17 mouse cellular contexts compared by ENCODE assay signal in genomic region chr14:20831141-20831910, GRCm38 (mm10). TPM values are rescaled to one million over a fixed set of nuclear protein-coding genes. Genes with fewer than 3 reads are reported as not detected.
DNase-seq lines count a peak whose midpoint lies in the region; ATAC-seq and TF ChIP-seq lines count a peak whose summit lies in the region.
"Had no signal": no experiment of that assay in that cellular context is flagged by ENCODE, and none has a peak within 500 bp of the region (broad histone marks: within the 10 kb centered on the region; RNA-seq: fewer than 3 reads in every experiment).

No protein-coding gene starts in this region.

- DNase-seq in heart, adult 11 months: peak; percentile 96
- no peak for DNase-seq in heart, adult 8-10 months (ENCODE audit: low spot score)
- DNase-seq in left cerebral cortex, adult 2 months (ENCODE audit: extremely low spot score in 1 of 2, low spot score in 2 of 2): no peak
- DNase-seq in left cerebral cortex, postnatal 4 days: no peak
- DNase-seq in brain, adult 2 months (ENCODE audit: low read depth, low spot score): peak; percentile 72
- DNase-seq in skeletal muscle tissue, adult 2 months (ENCODE audit: low read depth, low spot score): peak; percentile 80
- no peak for DNase-seq in ovary, postnatal 36 days (ENCODE audit: low spot score)
- DNase-seq: cerebellum, adult 18-20 months; embryo, embryonic 11 days; layer of hippocampus, adult 9-11 months; lung, postnatal 4 days; thymus, postnatal 4 days had no signal

- no peak overlapping the region for H3K4me3 ChIP-seq in left cerebral cortex, adult 2 months
- H3K4me3 ChIP-seq: heart, embryonic 12.5 days; intestine, embryonic 15.5 days; limb, embryonic 12.5 days; midbrain, embryonic 13.5 days had no signal

- intact Hi-C loops in left cerebral cortex, adult 2 months (cut with DNase I): no loop called here
- intact Hi-C loops in left cerebral cortex, postnatal 4 days (cut with DNase I): no loop called here

- TF ChIP-seq CTCF in left cerebral cortex, adult 2 months (IDR thresholded peaks at IDR 0.05): no peak

- ATAC-seq in activated CD4-positive, CD25-positive, alpha-beta regulatory T cell, adult 4 months: no peak
- ATAC-seq: intestine, embryonic 15.5 days; midbrain, embryonic 13.5 days had no signal

- peak overlapping the region; percentile 72; the same call in 1 of the 2 replicates for H3K27ac ChIP-seq in left cerebral cortex, adult 2 months
- H3K27ac ChIP-seq: intestine, embryonic 15.5 days; limb, embryonic 12.5 days; midbrain, embryonic 13.5 days had no signal

RNA-seq across cellular contexts. Expression of gene Plau, which starts 5.1 kb away (rescaled TPM):
- total RNA-seq in heart, adult 8-10 months (2022): 1 to 10 TPM; 4.9 to 7.7 (median 5.6) TPM
- 1 to 10 TPM; 6.5 to 9.6 TPM for total RNA-seq in left cerebral cortex, adult 2 months (2021)
- total RNA-seq in left cerebral cortex, postnatal 4 days (2021): 1 to 10 TPM; 2.6 to 3.4 TPM
- polyA plus RNA-seq in activated CD4-positive, CD25-positive, alpha-beta regulatory T cell, adult 4 months (2017; shearing (Covaris generic)): not detected

RNA-seq across cellular contexts. Expression of gene Camk2g, which starts 37.4 kb away (rescaled TPM):
- 10 to 100 TPM; 47.2 to 73.5 (median 58.4) TPM for total RNA-seq in heart, adult 8-10 months (2022)
- total RNA-seq in left cerebral cortex, adult 2 months (2021): 100 to 1,000 TPM; 328 to 345 TPM
- 100 to 1,000 TPM; 184 to 193 TPM for total RNA-seq in left cerebral cortex, postnatal 4 days (2021)
- polyA plus RNA-seq in activated CD4-positive, CD25-positive, alpha-beta regulatory T cell, adult 4 months (2017; shearing (Covaris generic)): 10 to 100 TPM; 21.9 to 29.4 TPM

Comparison
In these comparisons a context has a peak if more than half of its experiments do, and no peak if none do; other contexts are left out.
1. DNase-seq: peak in heart, adult 11 months (single experiment), brain, adult 2 months (single experiment) and skeletal muscle tissue, adult 2 months (single experiment); none in heart, adult 8-10 months (single experiment), left cerebral cortex, adult 2 months (0 of 2), left cerebral cortex, postnatal 4 days (single experiment) and ovary, postnatal 36 days (single experiment).